Comparison of ENCODE assay signal across 8 mouse cellular contexts in genomic region chr4:123005054-123005966, GRCm38 (mm10). TPM values are rescaled to one million over a fixed set of nuclear protein-coding genes. Genes with fewer than 3 reads are reported as not detected.
A peak's percentile ranks its signal among the peaks of the same experiment; 100 is the strongest.
DNase-seq lines count a peak whose midpoint lies in the region; ATAC-seq lines count a peak whose summit lies in the region.

No protein-coding gene starts in this region.

- no peaks in the 10 kb centered on the region for H3K9me3 ChIP-seq in embryonic facial prominence, embryonic 12.5 days
- H3K9me3 ChIP-seq in limb, embryonic 10.5 days (replicated peaks) = no peaks in the 10 kb centered on the region

- no peak overlapping the region for H3K4me3 ChIP-seq in embryonic facial prominence, embryonic 12.5 days
- H3K4me3 ChIP-seq in limb, embryonic 10.5 days = no peak overlapping the region

- no peaks in the 10 kb centered on the region for H3K27me3 ChIP-seq in embryonic facial prominence, embryonic 12.5 days
- H3K27me3 ChIP-seq in limb, embryonic 10.5 days (ENCODE audit: low read depth, poor library complexity, severe bottlenecking) = peaks cover 6% of the 10 kb centered on the region; the same call in 1 of the 2 replicates

- no peak overlapping the region for H3K9ac ChIP-seq in embryonic facial prominence, embryonic 12.5 days

- peaks cover 12% of the 10 kb centered on the region; the same call in 1 of the 2 replicates for H3K36me3 ChIP-seq in embryonic facial prominence, embryonic 12.5 days
- H3K36me3 ChIP-seq in limb, embryonic 10.5 days = peaks cover 17% of the 10 kb centered on the region

- 38% methylated on average over 15 of the region's 15 CpGs for WGBS in embryonic facial prominence, embryonic 12.5 days
- WGBS in limb, embryonic 10.5 days = 45% methylated on average over 15 of the region's 15 CpGs

- peaks cover 10% of the 10 kb centered on the region; the same call in 1 of the 2 replicates for H3K4me1 ChIP-seq in embryonic facial prominence, embryonic 12.5 days
- H3K4me1 ChIP-seq in limb, embryonic 10.5 days = peaks cover 25% of the 10 kb centered on the region

- peak; percentile 54 for DNase-seq in layer of hippocampus, adult 11-12 months (ENCODE audit: low spot score)
- no peak for DNase-seq in layer of hippocampus, postnatal 36 days
- no peak for DNase-seq in limb, embryonic 10.5 days (ENCODE audit: low spot score)
- peak; percentile 83 for DNase-seq in right cerebral cortex, postnatal 25 days
- DNase-seq in T-cell, adult 2 months (ENCODE audit: low spot score) = no peak
- DNase-seq in adrenal gland, postnatal 25 days = no peak
- no peak for DNase-seq in cerebellum, adult 11-12 months

- ATAC-seq in embryonic facial prominence, embryonic 12.5 days (ENCODE audit: insufficient number of reproducible peaks, insufficient read depth, low FRiP score, low TSS enrichment) = no peak

- 0 out of 2 replicates have a peak overlapping the region, but pooled peaks have one; percentile 8 for H3K4me2 ChIP-seq in embryonic facial prominence, embryonic 12.5 days (replicated peaks)

- peak overlapping the region; percentile 24; the same call in 1 of the 2 replicates for H3K27ac ChIP-seq in embryonic facial prominence, embryonic 12.5 days
- peak overlapping the region; percentile 32; the same call in 1 of the 2 replicates for H3K27ac ChIP-seq in limb, embryonic 10.5 days

RNA-seq across cellular contexts. Expression of gene Mycl, which starts 9.9 kb away (rescaled TPM):
- total RNA-seq in layer of hippocampus, postnatal 36 days (2021) = 10 to 100 TPM; 32.9 to 35.0 TPM
- polyA plus RNA-seq in embryonic facial prominence, embryonic 12.5 days (2016; fragmentation: Nextera tagmentation; extraction: Ambion mirVana) = 46.4 and 51.5 TPM in 2 replicates
- 25.5 and 28.6 TPM in 2 replicates for polyA plus RNA-seq in limb, embryonic 10.5 days (2016; fragmentation: Nextera tagmentation; extraction: Ambion mirVana)
- total RNA-seq in adrenal gland, postnatal 25 days (2021) = 1.1 and 1.2 TPM in 2 replicates

RNA-seq across cellular contexts. Expression of gene Trit1, which starts 11.1 kb away (rescaled TPM):
- 10 to 100 TPM; 23.5 to 26.0 TPM for total RNA-seq in layer of hippocampus, postnatal 36 days (2021)
- 21.3 and 23.4 TPM in 2 replicates for polyA plus RNA-seq in embryonic facial prominence, embryonic 12.5 days (2016; fragmentation: Nextera tagmentation; extraction: Ambion mirVana)
- polyA plus RNA-seq in limb, embryonic 10.5 days (2016; fragmentation: Nextera tagmentation; extraction: Ambion mirVana) = 17.7 and 17.8 TPM in 2 replicates
- total RNA-seq in adrenal gland, postnatal 25 days (2021) = 15.9 and 22.5 TPM in 2 replicates

RNA-seq across cellular contexts. Expression of gene Mfsd2a, which starts 44.3 kb away (rescaled TPM):
- total RNA-seq in layer of hippocampus, postnatal 36 days (2021) = 10 to 100 TPM; 34.0 to 52.7 TPM
- 6.6 and 7.0 TPM in 2 replicates for polyA plus RNA-seq in embryonic facial prominence, embryonic 12.5 days (2016; fragmentation: Nextera tagmentation; extraction: Ambion mirVana)
- polyA plus RNA-seq in limb, embryonic 10.5 days (2016; fragmentation: Nextera tagmentation; extraction: Ambion mirVana) = 10.1 and 10.7 TPM in 2 replicates
- total RNA-seq in adrenal gland, postnatal 25 days (2021) = 1.7 TPM in 1 of 2 replicates, not detected in the other

Comparison
In these comparisons a context has a peak if more than half of its experiments do, and no peak if none do; other contexts are left out.
1. DNase-seq: peak in layer of hippocampus, adult 11-12 months (single experiment) and right cerebral cortex, postnatal 25 days (single experiment); none in layer of hippocampus, postnatal 36 days (0 of 2), limb, embryonic 10.5 days (single experiment), T-cell, adult 2 months (single experiment), adrenal gland, postnatal 25 days (single experiment) and cerebellum, adult 11-12 months (single experiment).
2. RNA of gene Mycl, which starts 9.9 kb away (total RNA-seq): 32.9 to 35.0 TPM in layer of hippocampus, postnatal 36 days; 1.1 to 1.2 TPM in adrenal gland, postnatal 25 days; every median in the first group is over 10 times any median in the second.
3. RNA of gene Mfsd2a, which starts 44.3 kb away (total RNA-seq): 34.0 to 52.7 TPM in layer of hippocampus, postnatal 36 days; 1.7 TPM in adrenal gland, postnatal 25 days; every median in the first group is over 10 times any median in the second.